Mouse (Mus musculus): ENCODE measurements around the gene Olfr815.
"Not testable (repeated sequence)": the region's sequence is repeated elsewhere in the genome, so short reads cannot be mapped to it uniquely, and the experiment has no call there.

DNA sequence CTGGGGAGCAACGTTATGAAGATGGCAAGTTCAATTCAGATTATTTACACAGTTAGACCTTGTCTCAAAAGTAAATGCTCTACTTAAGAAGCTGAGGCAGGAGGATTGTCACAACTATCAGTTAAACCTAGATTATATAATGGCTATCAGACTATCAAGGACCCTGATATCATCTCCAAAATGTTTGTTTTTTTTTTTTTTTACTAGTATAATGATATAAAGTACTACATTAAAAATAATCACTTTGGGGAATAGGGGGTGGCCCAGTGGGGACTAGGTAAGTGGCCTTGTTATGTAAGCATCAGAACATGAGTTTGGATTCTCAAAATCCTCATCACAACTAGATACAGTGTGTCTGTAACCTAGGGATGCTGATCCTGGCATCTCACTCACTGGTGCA, at the start of gene Olfr815:
- TF ChIP-seq ZNF384 (IDR thresholded peaks at IDR 0.05; ENCODE audit: low read depth, low read length); CHD2 (IDR thresholded peaks at IDR 0.05; ENCODE audit: low read depth, low read length); ZC3H11A (IDR thresholded peaks at IDR 0.05; ENCODE audit: borderline replicate concordance, low read depth, low read length); HCFC1 (IDR thresholded peaks at IDR 0.05; ENCODE audit: borderline replicate concordance, insufficient read depth, low read length): not testable (repeated sequence)
